Mouse (Mus musculus) sigmoid colon, adult 10 weeks (tissue): ENCODE results near the gene Retreg1. TPM values are rescaled to one million over a fixed set of nuclear protein-coding genes. Genes with fewer than 3 reads are reported as not detected.

ENCODE experiments used
- polyA plus RNA-seq: library from polyadenylated mRNA; stranded (reverse); fragments of 350-450 nt; fragmentation: Illumina TruSeq; extraction: RNeasy Lipid Tissue Mini Kit (QIAGEN cat#74804); gene quantifications from one replicate; pipeline ENCODE4 v1.2.3, GENCODE M21; 2014; ENCODE audit warnings: low read depth, low replicate concordance

The Retreg1 gene
- 655 TPM for polyA plus RNA-seq

GRCm38 (mm10) chr15:25843086-25843991, at the start of gene Retreg1:
Gene Retreg1, plus strand, starts transcription at chr15:25843180.

DNA sequence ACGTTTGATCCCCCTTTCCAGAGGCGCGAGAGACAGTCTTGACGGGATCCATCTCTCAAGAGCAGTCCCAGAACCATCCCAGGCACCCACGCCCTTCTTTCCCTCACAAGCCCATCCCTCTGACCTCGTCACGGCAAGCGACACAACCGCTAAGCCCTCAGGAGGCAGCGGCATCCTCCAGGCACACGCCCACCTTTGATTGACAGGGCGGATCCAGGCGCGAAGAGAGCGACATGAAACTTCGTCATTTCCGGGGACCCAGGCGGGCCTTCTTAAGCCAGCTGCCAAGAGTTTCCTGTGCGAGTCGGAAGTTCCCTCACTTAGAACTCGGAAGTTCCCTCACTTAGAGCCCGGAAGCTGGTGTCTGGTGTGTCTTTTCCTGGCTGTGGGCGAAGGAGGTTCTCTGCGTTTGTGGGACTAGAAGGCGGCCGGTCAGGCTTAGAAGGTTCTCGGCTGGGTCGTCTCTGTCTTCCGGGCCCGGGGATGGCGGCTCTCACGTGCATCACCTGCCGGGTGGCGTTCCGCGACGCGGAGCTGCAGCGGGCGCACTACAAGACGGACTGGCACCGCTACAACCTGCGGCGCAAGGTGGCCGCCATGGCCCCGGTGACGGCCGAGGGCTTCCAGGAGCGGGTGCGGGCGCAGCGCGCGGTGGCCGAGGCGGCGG, 141.2 kb downstream of the Retreg1 start, which contains the start of gene Zfp622:
TSS of gene Zfp622 (plus strand) at position 300 of the 667 bp plus-strand sequence.

Other genes with a start within 250 kb of the Retreg1 start
- gene Myo10, start 220.7 kb upstream of the Retreg1 start, polyA plus RNA-seq = 43.8 TPM
- gene Zfp622, start 141.2 kb downstream of the Retreg1 start, polyA plus RNA-seq = 24.9 TPM